Mouse (Mus musculus): ENCODE measurements around the gene Gm20479. TPM values are rescaled to one million over a fixed set of nuclear protein-coding genes. Genes with fewer than 3 reads are reported as not detected.

Gm20479 gene
- polyA plus RNA-seq, 1 experiment from 2014 or later = 1.1 TPM

GRCm38 (mm10) chr7:27326101-27326880 is 30.9 kb downstream of the Gm20479 start:
- Histone ChIP-seq H3K9ac (ENCODE audit: low read length) (peak overlapping the region; percentile 16; the same call in 1 of the 2 replicates), H3K27ac (ENCODE audit: low read length) (peak overlapping the region; percentile 49; the same call in 1 of the 2 replicates), H3K4me3 (ENCODE audit: low read length) (peak overlapping the region; percentile 35; the same call in 1 of the 2 replicates), H3K36me3 (ENCODE audit: control insufficient read depth, insufficient read depth, low read length) (peaks cover 14% of the 10 kb centered on the region), H3K4me2 (ENCODE audit: low read depth, low read length) (peak overlapping the region; percentile 50), H3K27me3 (ENCODE audit: control insufficient read depth, insufficient read depth, low read depth, low read length) (peaks cover 17% of the 10 kb centered on the region), H3K4me1 (replicated peaks; ENCODE audit: control insufficient read depth, insufficient read depth, low read length) (peaks cover 32% of the 10 kb centered on the region), H3K9me3 (ENCODE audit: control insufficient read depth, low read length) (no peaks in the 10 kb centered on the region)
- 47% methylated on average over 34 of the region's 34 CpGs for WGBS
- ATAC-seq (ENCODE audit: low read depth) = no peak

- Histone ChIP-seq H3K4me3 (ENCODE audit: low read length) (peak overlapping the region; percentile 35), H3K27me3 (ENCODE audit: control insufficient read depth, insufficient read depth, low read depth, low read length) (peaks cover 17% of the 10 kb centered on the region), H3K4me2 (ENCODE audit: low read depth, low read length) (peak overlapping the region; percentile 50), H3K27ac (ENCODE audit: low read length) (peak overlapping the region; percentile 58; the same call in 1 of the 2 replicates), H3K4me1 (replicated peaks; ENCODE audit: control insufficient read depth, insufficient read depth, low read length) (peaks cover 30% of the 10 kb centered on the region), H3K36me3 (ENCODE audit: control insufficient read depth, insufficient read depth, low read length) (peaks cover 14% of the 10 kb centered on the region), H3K9ac (ENCODE audit: low read length) (peak overlapping the region; percentile 50), H3K9me3 (ENCODE audit: control insufficient read depth, low read length) (no peaks in the 10 kb centered on the region)
- ATAC-seq (ENCODE audit: low read depth) = peak; percentile 76
- 4% methylated on average over 24 of the region's 24 CpGs for WGBS
Observed at GRCm38 (mm10) chr7:27325697-27326096, 31.5 kb downstream of the Gm20479 start.

- H3K27ac ChIP-seq (ENCODE audit: low read length) = no peak overlapping the region
- no peak overlapping the region for H3K4me2 ChIP-seq (ENCODE audit: low read depth, low read length)
- H3K4me3 ChIP-seq (ENCODE audit: low read length) = no peak overlapping the region
- 48% methylated on average over 18 of the region's 20 CpGs for WGBS
- no peak for ATAC-seq (ENCODE audit: low read depth)
- H3K9me3 ChIP-seq (ENCODE audit: control insufficient read depth, low read length) = no peaks in the 10 kb centered on the region
- peaks cover 15% of the 10 kb centered on the region for H3K27me3 ChIP-seq (ENCODE audit: control insufficient read depth, insufficient read depth, low read depth, low read length)
- H3K36me3 ChIP-seq (ENCODE audit: control insufficient read depth, insufficient read depth, low read length) = peaks cover 14% of the 10 kb centered on the region
- no peak overlapping the region for H3K9ac ChIP-seq (ENCODE audit: low read length)
- peaks cover 24% of the 10 kb centered on the region for H3K4me1 ChIP-seq (replicated peaks; ENCODE audit: control insufficient read depth, insufficient read depth, low read length)
Observed at GRCm38 (mm10) chr7:27324928-27325327, 32.3 kb downstream of the Gm20479 start.

GRCm38 (mm10) chr7:27324161-27324560 is 33.1 kb downstream of the Gm20479 start:
- WGBS = 93% methylated on average over 11 of the region's 11 CpGs

GRCm38 (mm10) chr7:27323001-27323400 is 34.2 kb downstream of the Gm20479 start:
- Histone ChIP-seq H3K9ac (ENCODE audit: low read length) (no peak overlapping the region), H3K27ac (ENCODE audit: low read length) (no peak overlapping the region), H3K36me3 (ENCODE audit: control insufficient read depth, insufficient read depth, low read length) (peaks cover 20% of the 10 kb centered on the region), H3K9me3 (ENCODE audit: control insufficient read depth, low read length) (no peaks in the 10 kb centered on the region), H3K4me1 (replicated peaks; ENCODE audit: control insufficient read depth, insufficient read depth, low read length) (peaks cover 13% of the 10 kb centered on the region), H3K27me3 (ENCODE audit: control insufficient read depth, insufficient read depth, low read depth, low read length) (peaks cover 10% of the 10 kb centered on the region), H3K4me2 (ENCODE audit: low read depth, low read length) (no peak overlapping the region), H3K4me3 (ENCODE audit: low read length) (no peak overlapping the region)
- 92% methylated on average over 5 of the region's 5 CpGs for WGBS
- no peak for ATAC-seq (ENCODE audit: low read depth)

More at GRCm38 (mm10) chr7:27324161-27324560, 33.1 kb downstream of the Gm20479 start:
- Histone ChIP-seq H3K4me1 (replicated peaks; ENCODE audit: control insufficient read depth, insufficient read depth, low read length) (peaks cover 18% of the 10 kb centered on the region), H3K4me3 (ENCODE audit: low read length) (no peak overlapping the region), H3K27ac (ENCODE audit: low read length) (no peak overlapping the region), H3K4me2 (ENCODE audit: low read depth, low read length) (no peak overlapping the region), H3K27me3 (ENCODE audit: control insufficient read depth, insufficient read depth, low read depth, low read length) (peaks cover 10% of the 10 kb centered on the region), H3K36me3 (ENCODE audit: control insufficient read depth, insufficient read depth, low read length) (peaks cover 18% of the 10 kb centered on the region), H3K9me3 (ENCODE audit: control insufficient read depth, low read length) (no peaks in the 10 kb centered on the region), H3K9ac (ENCODE audit: low read length) (no peak overlapping the region)
- ATAC-seq (ENCODE audit: low read depth) = no peak

- no peak overlapping the region for H3K4me2 ChIP-seq (ENCODE audit: low read depth, low read length)
- H3K9ac ChIP-seq (ENCODE audit: low read length) = no peak overlapping the region
- no peak for ATAC-seq (ENCODE audit: low read depth)
- H3K36me3 ChIP-seq (ENCODE audit: control insufficient read depth, insufficient read depth, low read length) = peaks cover 23% of the 10 kb centered on the region
- H3K9me3 ChIP-seq (ENCODE audit: control insufficient read depth, low read length) = no peaks in the 10 kb centered on the region
- no peak overlapping the region for H3K27ac ChIP-seq (ENCODE audit: low read length)
- H3K27me3 ChIP-seq (ENCODE audit: control insufficient read depth, insufficient read depth, low read depth, low read length) = peaks cover 7% of the 10 kb centered on the region
- no peak overlapping the region for H3K4me3 ChIP-seq (ENCODE audit: low read length)
- peaks cover 13% of the 10 kb centered on the region for H3K4me1 ChIP-seq (replicated peaks; ENCODE audit: control insufficient read depth, insufficient read depth, low read length)
- WGBS = 31% methylated on average over 13 of the region's 13 CpGs
Observed at GRCm38 (mm10) chr7:27322291-27322690, 34.9 kb downstream of the Gm20479 start.

- no peak for ATAC-seq (ENCODE audit: low read depth)
- WGBS = 85% methylated on average over 22 of the region's 22 CpGs
- H3K27ac ChIP-seq (ENCODE audit: low read length) = no peak overlapping the region
Observed at GRCm38 (mm10) chr7:27319411-27319810, 37.8 kb downstream of the Gm20479 start.

GRCm38 (mm10) chr7:27315958-27316357 is 41.3 kb downstream of the Gm20479 start:
- Histone ChIP-seq H3K9me3 (ENCODE audit: control insufficient read depth, low read length) (peaks cover 8% of the 10 kb centered on the region), H3K9ac (ENCODE audit: low read length) (no peak overlapping the region), H3K4me2 (ENCODE audit: low read depth, low read length) (no peak overlapping the region), H3K4me3 (ENCODE audit: low read length) (no peak overlapping the region), H3K36me3 (ENCODE audit: control insufficient read depth, insufficient read depth, low read length) (peaks cover 31% of the 10 kb centered on the region), H3K27ac (ENCODE audit: low read length) (no peak overlapping the region), H3K4me1 (replicated peaks; ENCODE audit: control insufficient read depth, insufficient read depth, low read length) (no peaks in the 10 kb centered on the region; the same call in 1 of the 2 replicates), H3K27me3 (ENCODE audit: control insufficient read depth, insufficient read depth, low read depth, low read length) (no peaks in the 10 kb centered on the region)
- WGBS = 49% methylated on average over 7 of the region's 7 CpGs
- ATAC-seq (ENCODE audit: low read depth) = 0 out of 2 replicates have a peak, but pooled peaks have one; percentile 26

More at GRCm38 (mm10) chr7:27319411-27319810, 37.8 kb downstream of the Gm20479 start:
- H3K27me3 ChIP-seq (ENCODE audit: control insufficient read depth, insufficient read depth, low read depth, low read length) = no peaks in the 10 kb centered on the region
- peaks cover 2% of the 10 kb centered on the region for H3K9me3 ChIP-seq (ENCODE audit: control insufficient read depth, low read length)
- H3K4me1 ChIP-seq (replicated peaks; ENCODE audit: control insufficient read depth, insufficient read depth, low read length) = no peaks in the 10 kb centered on the region
- H3K4me3 ChIP-seq (ENCODE audit: low read length) = no peak overlapping the region
- no peak overlapping the region for H3K9ac ChIP-seq (ENCODE audit: low read length)
- H3K4me2 ChIP-seq (ENCODE audit: low read depth, low read length) = no peak overlapping the region
- H3K36me3 ChIP-seq (ENCODE audit: control insufficient read depth, insufficient read depth, low read length) = peaks cover 24% of the 10 kb centered on the region

- no peak overlapping the region for H3K4me2 ChIP-seq (ENCODE audit: low read depth, low read length)
- H3K9ac ChIP-seq (ENCODE audit: low read length) = no peak overlapping the region
- peaks cover 8% of the 10 kb centered on the region for H3K9me3 ChIP-seq (ENCODE audit: control insufficient read depth, low read length)
- H3K27ac ChIP-seq (ENCODE audit: low read length) = no peak overlapping the region
- H3K4me3 ChIP-seq (ENCODE audit: low read length) = no peak overlapping the region
- 93% methylated on average over 3 of the region's 3 CpGs for WGBS
- H3K4me1 ChIP-seq (replicated peaks; ENCODE audit: control insufficient read depth, insufficient read depth, low read length) = peaks cover 9% of the 10 kb centered on the region
- peaks cover 29% of the 10 kb centered on the region for H3K36me3 ChIP-seq (ENCODE audit: control insufficient read depth, insufficient read depth, low read length)
- no peaks in the 10 kb centered on the region for H3K27me3 ChIP-seq (ENCODE audit: control insufficient read depth, insufficient read depth, low read depth, low read length)
- no peak for ATAC-seq (ENCODE audit: low read depth)
Observed at GRCm38 (mm10) chr7:27314393-27314792, 42.8 kb downstream of the Gm20479 start.

Measured in lung, embryonic 16.5 days (tissue).